Mouse (Mus musculus) C2C12 (cell line): ENCODE data around the gene Nrxn3. TPM values are rescaled to one million over a fixed set of nuclear protein-coding genes. Genes with fewer than 3 reads are reported as not detected.

Source experiments
- H3K27me3 ChIP-seq: one replicate; pipeline ENCODE4 v1.6.1; 2011; ENCODE audit not compliant: control insufficient read depth, insufficient read depth, insufficient read length
- H3K36me3 ChIP-seq: one replicate; pipeline ENCODE4 v1.6.1; 2011; ENCODE audit not compliant: control insufficient read depth, insufficient read depth
- H3K4me3 ChIP-seq: one replicate; pipeline ENCODE4 v1.5.1; 2011; ENCODE audit warnings: mild to moderate bottlenecking, control low read depth; ENCODE audit not compliant: poor library complexity, insufficient read depth, severe bottlenecking
- H3K79me2 ChIP-seq: one replicate; pipeline ENCODE4 v1.6.1; 2011; ENCODE audit not compliant: control insufficient read depth, insufficient read depth
- H3K79me3 ChIP-seq: one replicate; pipeline ENCODE4 v1.6.1; 2011; ENCODE audit warnings: low read depth, control low read depth
- H3ac ChIP-seq: one replicate; pipeline ENCODE3; 2011; ENCODE audit warnings: low read depth; ENCODE audit not compliant: control insufficient read depth, insufficient read length
- CEBPB ChIP-seq: IDR thresholded peaks from one replicate; pipeline ENCODE4 v1.6.1; 2011; ENCODE audit warnings: low read depth, mild to moderate bottlenecking, control low read depth, moderate library complexity
- CTCF ChIP-seq: IDR thresholded peaks from one replicate; pipeline ENCODE4 v1.5.1; 2011; ENCODE audit not compliant: control insufficient read depth, insufficient read depth, insufficient read length
- FOSL1 ChIP-seq: IDR thresholded peaks from one replicate; pipeline ENCODE4 v1.8.0; 2011; ENCODE audit warnings: mild to moderate bottlenecking, low read length; ENCODE audit not compliant: poor library complexity, insufficient read depth, severe bottlenecking
- MAX ChIP-seq: IDR thresholded peaks from one replicate; pipeline ENCODE4 v1.6.1; 2011; ENCODE audit warnings: mild to moderate bottlenecking, control low read depth
- MYOD1 ChIP-seq: IDR thresholded peaks from one replicate; pipeline ENCODE4 v1.6.1; 2011; ENCODE audit warnings: low read depth; ENCODE audit not compliant: control insufficient read depth, insufficient read length
- MYOG ChIP-seq: IDR thresholded peaks from one replicate; pipeline ENCODE4 v1.6.1; 2011; ENCODE audit not compliant: control insufficient read depth, insufficient read length; ENCODE audit errors: extremely low read depth
- USF1 ChIP-seq: IDR thresholded peaks from one replicate; pipeline ENCODE4 v1.6.1; 2011; ENCODE audit warnings: low read depth, mild to moderate bottlenecking, control low read depth, moderate library complexity
- polyA plus RNA-seq: library from polyadenylated mRNA; unstranded; fragments of >200 nt; fragmentation: generic; extraction: Trizol; gene quantifications from one replicate; pipeline ENCODE4 v1.2.1, GENCODE M21; 2012; ENCODE audit warnings: missing spikeins

Nrxn3 gene
- polyA plus RNA-seq, 1 experiment, result 0.01 TPM

DNA sequence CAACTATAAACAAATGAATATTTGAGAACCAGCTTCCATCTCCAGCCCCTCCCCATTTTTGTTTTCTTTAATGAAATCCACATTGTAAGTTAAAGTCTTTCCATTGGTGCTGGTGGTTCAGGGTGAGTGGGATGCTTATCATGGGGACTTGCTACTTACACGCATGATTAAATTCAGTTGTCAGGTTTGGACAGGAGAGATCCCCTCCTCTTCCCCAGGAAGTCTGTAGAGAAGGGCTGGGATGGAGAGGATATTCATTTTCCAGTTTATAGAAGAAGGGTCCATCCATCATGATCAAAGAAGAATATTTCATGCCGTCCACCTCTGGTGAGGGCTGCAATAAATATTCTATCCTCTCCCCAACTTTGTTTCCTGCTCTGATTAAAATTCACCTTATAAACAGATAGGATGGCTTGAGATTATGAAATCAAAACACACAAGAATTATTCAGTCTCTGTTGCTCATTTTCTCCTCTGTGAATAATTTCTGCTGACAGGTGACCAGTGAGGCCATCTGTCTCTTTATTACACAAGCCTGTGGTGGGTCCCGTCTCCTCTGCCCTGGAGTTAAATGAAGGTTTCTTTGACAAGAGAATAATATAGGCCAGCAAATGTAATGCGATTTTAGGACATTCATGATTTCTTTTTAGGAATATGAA, 830.7 kb downstream of the Nrxn3 start:
- Histone ChIP-seq H3K36me3 (no peaks in the 10 kb centered on the region), H3K27me3 (no peaks in the 10 kb centered on the region), H3K79me3 (no peaks in the 10 kb centered on the region), H3ac (no peak overlapping the region), H3K79me2 (no peaks in the 10 kb centered on the region), H3K4me3 (no peak overlapping the region)
- TF ChIP-seq CEBPB (no peak), MYOG (no peak), MAX (no peak), MYOD1 (no peak), FOSL1 (no peak), USF1 (no peak), CTCF (no peak)

DNA sequence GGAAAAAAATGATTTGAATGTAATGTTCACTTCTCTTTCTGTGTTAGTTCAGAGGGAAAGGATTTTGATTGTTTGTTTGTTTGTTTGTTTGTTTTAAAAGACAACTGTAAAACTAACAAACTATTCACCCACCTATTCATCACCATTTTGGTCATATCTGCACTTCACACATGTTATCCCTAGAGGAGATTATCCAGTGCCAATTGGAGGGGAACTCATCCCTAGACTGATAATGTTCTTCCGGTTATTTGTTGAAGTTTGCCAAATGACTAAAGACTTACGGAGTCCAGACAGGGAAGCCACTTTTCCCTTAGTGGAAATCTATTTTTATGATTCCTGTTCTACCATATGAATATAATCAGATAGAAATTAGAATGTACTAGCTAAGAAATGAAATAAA, 831.5 kb downstream of the Nrxn3 start:
- no peaks in the 10 kb centered on the region for H3K79me3 ChIP-seq
- TF ChIP-seq MAX (no peak), FOSL1 (no peak), MYOG (no peak), MYOD1 (no peak), CEBPB (no peak), CTCF (no peak), USF1 (no peak)
- H3K36me3 ChIP-seq, result no peaks in the 10 kb centered on the region
- no peaks in the 10 kb centered on the region for H3K27me3 ChIP-seq
- H3K79me2 ChIP-seq, result no peaks in the 10 kb centered on the region
- no peak overlapping the region for H3ac ChIP-seq
- no peak overlapping the region for H3K4me3 ChIP-seq

DNA sequence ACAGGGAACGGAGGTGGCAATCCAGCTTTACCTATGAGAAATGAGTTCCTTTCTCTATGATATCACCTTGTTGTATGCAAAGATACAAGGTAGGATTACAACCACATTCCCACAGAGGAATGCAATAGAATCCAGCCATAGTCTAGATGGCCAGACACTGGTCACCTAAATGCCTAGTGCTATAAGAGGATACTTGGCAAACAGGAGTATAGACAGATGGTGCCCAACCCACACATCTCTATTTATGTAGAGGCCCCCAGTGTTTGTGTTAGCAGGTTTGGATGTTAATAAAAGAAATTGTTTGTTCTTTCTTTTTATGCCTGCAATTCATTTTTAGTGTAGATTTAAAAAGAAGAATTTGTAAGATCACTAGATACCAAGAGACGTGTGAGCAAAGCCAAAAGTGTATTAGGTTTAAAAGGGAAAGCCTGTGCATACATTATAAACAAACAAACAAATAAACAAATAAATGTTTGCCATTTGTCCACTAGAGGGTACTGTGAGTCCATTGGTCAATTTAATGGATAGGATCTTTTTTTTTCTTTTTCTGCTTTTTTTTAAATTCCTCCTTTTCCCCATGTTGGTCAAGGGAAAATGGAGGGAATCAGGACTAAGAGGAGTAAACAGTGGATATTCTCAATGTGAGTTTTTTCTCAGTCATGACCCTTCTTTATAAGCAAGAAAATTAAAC, 832.2 kb downstream of the Nrxn3 start:
- H3K79me3 ChIP-seq, result no peaks in the 10 kb centered on the region
- H3K79me2 ChIP-seq, result no peaks in the 10 kb centered on the region
- no peak overlapping the region for H3ac ChIP-seq
- TF ChIP-seq MYOG (no peak), MAX (no peak), MYOD1 (no peak), CEBPB (no peak)
- no peak overlapping the region for H3K4me3 ChIP-seq
- no peaks in the 10 kb centered on the region for H3K27me3 ChIP-seq
- H3K36me3 ChIP-seq, result no peaks in the 10 kb centered on the region

DNA sequence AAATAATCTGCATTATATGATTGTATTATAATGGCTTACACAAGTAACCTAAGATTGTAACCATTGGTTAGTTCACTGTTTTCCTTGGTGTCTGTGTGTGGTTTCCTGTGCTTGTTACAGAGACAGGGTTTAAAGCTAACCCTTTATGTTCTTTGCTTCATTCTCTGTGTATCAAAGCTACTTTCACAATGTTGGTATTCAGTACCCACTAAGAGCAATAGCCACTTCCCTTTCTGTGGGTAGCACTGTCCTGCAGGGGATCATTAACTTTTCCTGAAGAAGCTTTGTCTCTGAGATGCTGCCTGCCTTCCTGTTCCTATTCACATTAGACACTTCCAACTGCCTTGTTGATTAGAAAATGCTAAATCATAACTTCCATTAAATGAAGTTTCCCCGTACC, 836.2 kb downstream of the Nrxn3 start:
- Histone ChIP-seq H3K4me3 (no peak overlapping the region), H3K79me3 (no peaks in the 10 kb centered on the region), H3K79me2 (no peaks in the 10 kb centered on the region), H3ac (no peak overlapping the region), H3K36me3 (no peaks in the 10 kb centered on the region), H3K27me3 (no peaks in the 10 kb centered on the region)
- TF ChIP-seq FOSL1, result no peak
- TF ChIP-seq CTCF, result no peak
- TF ChIP-seq MYOG, result no peak
- no peak for TF ChIP-seq CEBPB
- TF ChIP-seq MAX, result no peak
- no peak for TF ChIP-seq USF1
- no peak for TF ChIP-seq MYOD1

GRCm38 (mm10) chr12:89561989-89562565, 839.4 kb downstream of the Nrxn3 start:
- no peaks in the 10 kb centered on the region for H3K79me3 ChIP-seq
- H3K27me3 ChIP-seq, result no peaks in the 10 kb centered on the region
- no peak for TF ChIP-seq MAX
- no peak for TF ChIP-seq MYOG
- no peak for TF ChIP-seq MYOD1
- no peak for TF ChIP-seq USF1
- TF ChIP-seq CEBPB, result no peak
- TF ChIP-seq FOSL1, result no peak
- no peak for TF ChIP-seq CTCF
- no peaks in the 10 kb centered on the region for H3K36me3 ChIP-seq
- no peaks in the 10 kb centered on the region for H3K79me2 ChIP-seq
- H3K4me3 ChIP-seq, result no peak overlapping the region
- H3ac ChIP-seq, result no peak overlapping the region

DNA sequence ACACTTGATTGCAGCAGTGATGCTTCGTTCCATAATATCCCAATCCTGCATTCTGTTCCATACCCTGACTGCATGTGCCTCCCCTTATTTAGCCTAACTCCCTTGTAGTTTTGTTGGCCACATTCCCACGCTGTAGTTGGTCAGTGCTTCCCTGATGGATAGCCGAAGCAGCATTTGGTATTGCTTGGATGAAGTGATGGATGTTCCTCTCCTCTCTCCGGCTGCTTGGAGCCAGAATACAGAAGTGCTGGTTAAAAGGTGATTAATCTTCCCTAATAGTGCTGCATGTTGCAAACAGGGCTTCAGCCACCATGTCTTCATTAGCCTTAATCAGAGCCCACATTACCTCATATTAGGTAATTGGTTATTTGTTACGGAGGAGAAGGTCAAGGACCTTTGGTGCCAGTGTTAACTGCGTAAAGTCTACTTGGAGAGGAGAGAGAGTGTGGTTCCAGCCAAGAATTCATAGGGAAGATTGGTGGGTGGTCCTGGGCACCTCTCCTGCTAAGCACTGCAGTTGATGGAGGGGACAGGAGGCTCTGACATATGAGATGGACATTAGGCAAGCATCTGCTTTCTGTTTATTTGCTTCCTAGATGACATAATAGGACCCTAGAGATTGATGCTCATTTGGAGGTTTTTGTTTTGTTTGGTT, 846.2 kb downstream of the Nrxn3 start:
- H3K4me3 ChIP-seq, result no peak overlapping the region
- no peaks in the 10 kb centered on the region for H3K79me3 ChIP-seq
- H3K36me3 ChIP-seq, result no peaks in the 10 kb centered on the region
- TF ChIP-seq FOSL1, result no peak
- TF ChIP-seq CEBPB, result no peak
- no peak for TF ChIP-seq CTCF
- no peak for TF ChIP-seq MAX
- no peak for TF ChIP-seq USF1
- no peak for TF ChIP-seq MYOG
- TF ChIP-seq MYOD1, result no peak
- H3ac ChIP-seq, result no peak overlapping the region
- no peaks in the 10 kb centered on the region for H3K27me3 ChIP-seq
- H3K79me2 ChIP-seq, result no peaks in the 10 kb centered on the region
